Mouse (Mus musculus): Measurements from ENCODE around the gene Gm5678.

Gene Gm5678

GRCm38 (mm10) chr16:93627761-93628400, at the start of gene Gm5678:
TSS of gene Gm5678 (plus strand) at chr16:93628097.
- no peak for DNase-seq (ENCODE audit: low spot score in 2 of 2)

- DNase-seq (ENCODE audit: low spot score in 2 of 2) = no peak
These were observed 49.4 kb upstream of the Gm5678 start for GRCm38 (mm10) chr16:93578346-93579005.

- DNase-seq (ENCODE audit: low spot score in 2 of 2) = no peak
These were observed 46.8 kb upstream of the Gm5678 start for GRCm38 (mm10) chr16:93581125-93581524.

GRCm38 (mm10) chr16:93584976-93585702, 42.8 kb upstream of the Gm5678 start:
- no peak for DNase-seq (ENCODE audit: low spot score in 2 of 2)

GRCm38 (mm10) chr16:93585703-93586205, 42.1 kb upstream of the Gm5678 start:
- peak in 1 of 2 experiments; percentile 17 for DNase-seq (ENCODE audit: low spot score in 2 of 2)

GRCm38 (mm10) chr16:93586382-93586781, 41.5 kb upstream of the Gm5678 start:
- DNase-seq (ENCODE audit: low spot score in 2 of 2) = peak in 1 of 2 experiments; percentile 19

GRCm38 (mm10) chr16:93588281-93588680, 39.6 kb upstream of the Gm5678 start:
- no peak for DNase-seq (ENCODE audit: low spot score in 2 of 2)

- DNase-seq (ENCODE audit: low spot score in 2 of 2) = no peak
These were observed 37.0 kb upstream of the Gm5678 start for GRCm38 (mm10) chr16:93590915-93591314.

- DNase-seq (ENCODE audit: low spot score in 2 of 2) = no peak
These were observed 36.2 kb upstream of the Gm5678 start for GRCm38 (mm10) chr16:93591450-93592430.

- no peak for DNase-seq (ENCODE audit: low spot score in 2 of 2)
These were observed 35.2 kb upstream of the Gm5678 start for GRCm38 (mm10) chr16:93592711-93593110.

GRCm38 (mm10) chr16:93593406-93593805, 34.5 kb upstream of the Gm5678 start:
- no peak for DNase-seq (ENCODE audit: low spot score in 2 of 2)

- no peak for DNase-seq (ENCODE audit: low spot score in 2 of 2)
These were observed 33.4 kb upstream of the Gm5678 start for GRCm38 (mm10) chr16:93594448-93594847.

- no peak for DNase-seq (ENCODE audit: low spot score in 2 of 2)
These were observed 32.1 kb upstream of the Gm5678 start for GRCm38 (mm10) chr16:93595766-93596165.

- no peak for DNase-seq (ENCODE audit: low spot score in 2 of 2)
These were observed 31.1 kb upstream of the Gm5678 start for GRCm38 (mm10) chr16:93596807-93597206.

GRCm38 (mm10) chr16:93597551-93597950, 30.3 kb upstream of the Gm5678 start:
- no peak for DNase-seq (ENCODE audit: low spot score in 2 of 2)

GRCm38 (mm10) chr16:93599461-93599860, 28.4 kb upstream of the Gm5678 start:
- DNase-seq (ENCODE audit: low spot score in 2 of 2) = no peak

- DNase-seq (ENCODE audit: low spot score in 2 of 2) = peak; percentile 82 to 87
These were observed 24.3 kb upstream of the Gm5678 start, which contains the start of gene Setd4 for GRCm38 (mm10) chr16:93603439-93604212. TSS of gene Setd4 (minus strand) at chr16:93604063.

GRCm38 (mm10) chr16:93604481-93604969, 23.4 kb upstream of the Gm5678 start:
- DNase-seq (ENCODE audit: low spot score in 2 of 2) = no peak

GRCm38 (mm10) chr16:93605553-93605952, 22.3 kb upstream of the Gm5678 start, which contains the start of gene Cbr1:
TSS of gene Cbr1 (plus strand) at chr16:93605853.
- no peak for DNase-seq (ENCODE audit: low spot score in 2 of 2)

GRCm38 (mm10) chr16:93606146-93606545, 21.8 kb upstream of the Gm5678 start:
- DNase-seq (ENCODE audit: low spot score in 2 of 2) = no peak

All from spleen, postnatal 36 days (tissue).